Mouse (Mus musculus): ENCODE results near the gene Clec2d. TPM values are rescaled to one million over a fixed set of nuclear protein-coding genes. Genes with fewer than 3 reads are reported as not detected.
"Not testable (repeated sequence)": the region's sequence is repeated elsewhere in the genome, so short reads cannot be mapped to it uniquely, and the experiment has no call there.

Clec2d gene
- polyA plus RNA-seq, 1 experiment from 2014 or later = 0.21 TPM

GRCm38 (mm10) chr6:129171675-129172074 is 8.7 kb upstream of the Clec2d start:
- Histone ChIP-seq H3K9ac (ENCODE audit: low read depth, low read length) (no peak overlapping the region), H3K9me3 (ENCODE audit: control insufficient read depth, low read length) (no peaks in the 10 kb centered on the region), H3K4me3 (ENCODE audit: low read length) (no peak overlapping the region), H3K27me3 (replicated peaks; ENCODE audit: control insufficient read depth, insufficient read depth, low read length) (no peaks in the 10 kb centered on the region), H3K4me2 (ENCODE audit: low read length) (no peak overlapping the region), H3K4me1 (ENCODE audit: control insufficient read depth, insufficient read depth, low read depth, low read length) (no peaks in the 10 kb centered on the region), H3K36me3 (ENCODE audit: control insufficient read depth, insufficient read depth, low read length) (no peaks in the 10 kb centered on the region), H3K27ac (ENCODE audit: low read depth, low read length) (no peak overlapping the region)
- no peak for ATAC-seq
- whole genome bisulfite sequencing = 83% methylated on average over 1 of the region's 1 CpGs

GRCm38 (mm10) chr6:129174836-129175235 is 5.6 kb upstream of the Clec2d start:
- Histone ChIP-seq H3K9ac (ENCODE audit: low read depth, low read length) (no peak overlapping the region), H3K9me3 (ENCODE audit: control insufficient read depth, low read length) (no peaks in the 10 kb centered on the region), H3K27ac (ENCODE audit: low read depth, low read length) (no peak overlapping the region), H3K4me2 (ENCODE audit: low read length) (no peak overlapping the region), H3K36me3 (ENCODE audit: control insufficient read depth, insufficient read depth, low read length) (no peaks in the 10 kb centered on the region), H3K4me1 (ENCODE audit: control insufficient read depth, insufficient read depth, low read depth, low read length) (no peaks in the 10 kb centered on the region), H3K27me3 (replicated peaks; ENCODE audit: control insufficient read depth, insufficient read depth, low read length) (no peaks in the 10 kb centered on the region), H3K4me3 (ENCODE audit: low read length) (no peak overlapping the region)
- ATAC-seq = no peak

- H3K4me2 ChIP-seq (ENCODE audit: low read length) = no peak overlapping the region
- H3K27ac ChIP-seq (ENCODE audit: low read depth, low read length) = no peak overlapping the region
- H3K9ac ChIP-seq (ENCODE audit: low read depth, low read length) = no peak overlapping the region
- H3K4me1 ChIP-seq (ENCODE audit: control insufficient read depth, insufficient read depth, low read depth, low read length) = no peaks in the 10 kb centered on the region
- no peak overlapping the region for H3K4me3 ChIP-seq (ENCODE audit: low read length)
- ATAC-seq = no peak
- H3K27me3 ChIP-seq (replicated peaks; ENCODE audit: control insufficient read depth, insufficient read depth, low read length) = no peaks in the 10 kb centered on the region
- no peaks in the 10 kb centered on the region for H3K9me3 ChIP-seq (ENCODE audit: control insufficient read depth, low read length)
- H3K36me3 ChIP-seq (ENCODE audit: control insufficient read depth, insufficient read depth, low read length) = no peaks in the 10 kb centered on the region
Measured at GRCm38 (mm10) chr6:129175612-129176011, 4.8 kb upstream of the Clec2d start.

GRCm38 (mm10) chr6:129176621-129177020 is 3.8 kb upstream of the Clec2d start:
- no peak for ATAC-seq
- Histone ChIP-seq H3K27ac (ENCODE audit: low read depth, low read length) (no peak overlapping the region), H3K4me3 (ENCODE audit: low read length) (no peak overlapping the region), H3K9ac (ENCODE audit: low read depth, low read length) (no peak overlapping the region), H3K36me3 (ENCODE audit: control insufficient read depth, insufficient read depth, low read length) (no peaks in the 10 kb centered on the region), H3K9me3 (ENCODE audit: control insufficient read depth, low read length) (no peaks in the 10 kb centered on the region), H3K4me2 (ENCODE audit: low read length) (no peak overlapping the region), H3K4me1 (ENCODE audit: control insufficient read depth, insufficient read depth, low read depth, low read length) (no peaks in the 10 kb centered on the region), H3K27me3 (replicated peaks; ENCODE audit: control insufficient read depth, insufficient read depth, low read length) (no peaks in the 10 kb centered on the region)
- WGBS = 82% methylated on average over 1 of the region's 1 CpGs

DNA sequence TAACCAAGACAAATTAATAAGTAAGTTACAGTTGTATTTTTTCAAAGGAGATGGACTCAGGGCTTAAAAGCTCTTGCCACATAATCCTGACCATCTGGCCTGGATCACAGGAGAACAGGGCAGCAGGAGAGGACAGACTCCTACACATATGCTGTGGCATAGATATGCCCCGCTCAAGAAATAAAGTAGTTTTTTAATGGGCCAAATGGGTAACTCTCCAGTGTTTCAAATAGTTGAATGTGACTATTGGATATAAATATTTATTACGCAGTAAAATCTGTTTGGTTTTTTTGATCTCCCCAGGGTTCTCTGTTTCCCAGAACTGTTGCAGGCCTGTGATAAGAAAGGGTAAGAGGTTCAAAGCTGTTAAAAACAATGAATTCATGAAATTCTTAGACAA is 1.1 kb upstream of the Clec2d start:
- H3K4me2 ChIP-seq (ENCODE audit: low read length) = no peak overlapping the region
- H3K9ac ChIP-seq (ENCODE audit: low read depth, low read length) = no peak overlapping the region
- no peaks in the 10 kb centered on the region for H3K9me3 ChIP-seq (ENCODE audit: control insufficient read depth, low read length)
- no peaks in the 10 kb centered on the region for H3K4me1 ChIP-seq (ENCODE audit: control insufficient read depth, insufficient read depth, low read depth, low read length)
- no peak overlapping the region for H3K27ac ChIP-seq (ENCODE audit: low read depth, low read length)
- no peaks in the 10 kb centered on the region for H3K27me3 ChIP-seq (replicated peaks; ENCODE audit: control insufficient read depth, insufficient read depth, low read length)
- ATAC-seq = no peak
- no peak overlapping the region for H3K4me3 ChIP-seq (ENCODE audit: low read length)
- WGBS = 95% methylated on average over 2 of the region's 2 CpGs
- no peaks in the 10 kb centered on the region for H3K36me3 ChIP-seq (ENCODE audit: control insufficient read depth, insufficient read depth, low read length)

GRCm38 (mm10) chr6:129179831-129180230 is 584 bp upstream of the Clec2d start:
- WGBS = 69% methylated on average over 1 of the region's 1 CpGs
- not testable (repeated sequence) for H3K27me3 ChIP-seq (replicated peaks; ENCODE audit: control insufficient read depth, insufficient read depth, low read length); ATAC-seq; H3K27ac ChIP-seq (ENCODE audit: low read depth, low read length); H3K9ac ChIP-seq (ENCODE audit: low read depth, low read length); H3K4me2 ChIP-seq (ENCODE audit: low read length); H3K4me3 ChIP-seq (ENCODE audit: low read length); H3K9me3 ChIP-seq (ENCODE audit: control insufficient read depth, low read length); H3K4me1 ChIP-seq (ENCODE audit: control insufficient read depth, insufficient read depth, low read depth, low read length); H3K36me3 ChIP-seq (ENCODE audit: control insufficient read depth, insufficient read depth, low read length)

- ATAC-seq = no peak
- WGBS = 0% methylated on average over 1 of the region's 1 CpGs
- Histone ChIP-seq H3K9ac (ENCODE audit: low read depth, low read length) (peak overlapping the region; percentile 62; the same call in 1 of the 2 replicates), H3K36me3 (ENCODE audit: control insufficient read depth, insufficient read depth, low read length) (no peaks in the 10 kb centered on the region), H3K4me3 (ENCODE audit: low read length) (peak overlapping the region; percentile 44), H3K9me3 (ENCODE audit: control insufficient read depth, low read length) (no peaks in the 10 kb centered on the region), H3K27ac (ENCODE audit: low read depth, low read length) (peak overlapping the region; percentile 79), H3K4me2 (ENCODE audit: low read length) (peak overlapping the region; percentile 63), H3K4me1 (ENCODE audit: control insufficient read depth, insufficient read depth, low read depth, low read length) (no peaks in the 10 kb centered on the region), H3K27me3 (replicated peaks; ENCODE audit: control insufficient read depth, insufficient read depth, low read length) (no peaks in the 10 kb centered on the region)
Measured at GRCm38 (mm10) chr6:129181249-129181648, 834 bp downstream of the Clec2d start.

DNA sequence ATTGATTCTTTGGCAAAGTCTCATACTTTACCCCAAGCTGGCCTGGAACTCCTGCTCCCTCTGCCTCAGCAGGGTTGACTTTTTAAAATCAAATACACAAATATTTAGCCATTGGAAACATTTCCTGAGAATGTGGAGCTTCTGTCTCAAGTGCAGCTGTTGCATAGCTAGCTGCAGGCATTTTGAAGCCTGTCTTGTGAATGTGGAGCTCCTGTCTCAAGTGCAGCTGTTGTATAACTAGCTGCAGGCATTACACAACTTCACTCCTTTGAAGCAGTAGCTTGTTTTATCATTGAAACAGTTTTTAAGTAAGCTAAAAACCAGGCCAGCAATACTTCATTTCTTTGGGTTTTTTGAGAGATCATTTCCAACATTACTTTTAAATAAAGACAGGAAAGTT is 1.3 kb downstream of the Clec2d start:
- H3K36me3 ChIP-seq (ENCODE audit: control insufficient read depth, insufficient read depth, low read length) = no peaks in the 10 kb centered on the region
- H3K4me3 ChIP-seq (ENCODE audit: low read length) = peak overlapping the region; percentile 0; the same call in 1 of the 2 replicates
- no peak overlapping the region for H3K9ac ChIP-seq (ENCODE audit: low read depth, low read length)
- no peaks in the 10 kb centered on the region for H3K27me3 ChIP-seq (replicated peaks; ENCODE audit: control insufficient read depth, insufficient read depth, low read length)
- no peak for ATAC-seq
- H3K9me3 ChIP-seq (ENCODE audit: control insufficient read depth, low read length) = no peaks in the 10 kb centered on the region
- peak overlapping the region; percentile 2; the same call in 1 of the 2 replicates for H3K4me2 ChIP-seq (ENCODE audit: low read length)
- no peak overlapping the region for H3K27ac ChIP-seq (ENCODE audit: low read depth, low read length)
- H3K4me1 ChIP-seq (ENCODE audit: control insufficient read depth, insufficient read depth, low read depth, low read length) = no peaks in the 10 kb centered on the region

DNA sequence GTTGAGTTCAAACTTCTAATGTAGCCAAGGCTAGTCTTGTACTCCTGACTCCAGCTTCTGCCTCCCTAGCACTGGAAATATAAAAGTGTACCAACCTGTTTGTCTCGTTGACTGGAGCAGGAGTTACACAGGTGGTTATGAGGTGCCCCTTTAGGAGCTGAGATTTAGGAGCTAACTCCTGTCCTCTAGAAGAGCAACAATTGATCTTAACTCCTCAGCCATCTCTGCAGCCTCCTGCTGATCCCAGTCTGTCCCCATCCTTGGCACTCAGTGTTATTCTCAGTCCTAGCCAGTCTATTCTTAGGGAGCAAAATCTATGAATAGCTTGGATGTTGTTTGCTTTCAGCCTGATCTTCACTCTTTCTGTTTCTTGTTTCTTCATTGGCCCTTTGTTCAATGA is 2.1 kb downstream of the Clec2d start:
- H3K9me3 ChIP-seq (ENCODE audit: control insufficient read depth, low read length) = no peaks in the 10 kb centered on the region
- peak overlapping the region; percentile 4; the same call in 1 of the 2 replicates for H3K4me2 ChIP-seq (ENCODE audit: low read length)
- 86% methylated on average over 1 of the region's 1 CpGs for WGBS
- H3K9ac ChIP-seq (ENCODE audit: low read depth, low read length) = no peak overlapping the region
- no peaks in the 10 kb centered on the region for H3K4me1 ChIP-seq (ENCODE audit: control insufficient read depth, insufficient read depth, low read depth, low read length)
- no peak for ATAC-seq
- H3K4me3 ChIP-seq (ENCODE audit: low read length) = no peak overlapping the region
- no peak overlapping the region for H3K27ac ChIP-seq (ENCODE audit: low read depth, low read length)
- H3K27me3 ChIP-seq (replicated peaks; ENCODE audit: control insufficient read depth, insufficient read depth, low read length) = no peaks in the 10 kb centered on the region
- no peaks in the 10 kb centered on the region for H3K36me3 ChIP-seq (ENCODE audit: control insufficient read depth, insufficient read depth, low read length)

- WGBS = 96% methylated on average over 4 of the region's 4 CpGs
- H3K9ac ChIP-seq (ENCODE audit: low read depth, low read length); H3K27ac ChIP-seq (ENCODE audit: low read depth, low read length); H3K4me3 ChIP-seq (ENCODE audit: low read length); H3K27me3 ChIP-seq (replicated peaks; ENCODE audit: control insufficient read depth, insufficient read depth, low read length); H3K36me3 ChIP-seq (ENCODE audit: control insufficient read depth, insufficient read depth, low read length); ATAC-seq; H3K9me3 ChIP-seq (ENCODE audit: control insufficient read depth, low read length); H3K4me2 ChIP-seq (ENCODE audit: low read length); H3K4me1 ChIP-seq (ENCODE audit: control insufficient read depth, insufficient read depth, low read depth, low read length): not testable (repeated sequence)
Measured at GRCm38 (mm10) chr6:129184001-129184400, 3.6 kb downstream of the Clec2d start.

Data from hindbrain, embryonic 16.5 days (tissue).